Mouse (Mus musculus): Measurements from ENCODE around the gene Gm8334. TPM values are rescaled to one million over a fixed set of nuclear protein-coding genes. Genes with fewer than 3 reads are reported as not detected.
"Not testable (repeated sequence)": the region's sequence is repeated elsewhere in the genome, so short reads cannot be mapped to it uniquely, and the experiment has no call there.

The Gm8334 gene
- polyA plus RNA-seq (2012; rRNA removed) = not detected in 2 replicates

- not testable (repeated sequence) for DNase-seq (ENCODE audit: low read depth)
These were observed at the start of gene Gm8334 for GRCm38 (mm10) chrX:148615053-148615452. Gene Gm8334 (minus strand): TSS chrX:148615153.

GRCm38 (mm10) chrX:148663298-148663697, 48.3 kb upstream of the Gm8334 start, which contains the start of gene Gm15127:
Gene Gm15127 (plus strand): TSS chrX:148663598.
- DNase-seq (ENCODE audit: low read depth) = not testable (repeated sequence)

Other genes with a start within 250 kb of the Gm8334 start
- not detected in 2 replicates for gene Gm15114, start 126.2 kb downstream of the Gm8334 start, polyA plus RNA-seq (2012; rRNA removed)
- not detected in 2 replicates for gene Gm15127, start 48.4 kb upstream of the Gm8334 start, polyA plus RNA-seq (2012; rRNA removed)
- gene Luzp4, start 242.5 kb upstream of the Gm8334 start, polyA plus RNA-seq (2012; rRNA removed) = not detected in 2 replicates

Measured in gonadal fat pad, adult 2 months (tissue).